Mouse (Mus musculus): Measurements from ENCODE around the gene Slc25a44.

- TF ChIP-seq CTCF (IDR thresholded peaks at IDR 0.05; ENCODE audit: insufficient read depth, low read depth, low read length) (no peak), POLR2A (IDR thresholded peaks at IDR 0.05; ENCODE audit: insufficient read depth, low read depth, low read length) (no peak)
Observed at GRCm38 (mm10) chr3:88384364-88384763, 40.6 kb downstream of the Slc25a44 start, which contains the start of gene Bglap.

All from olfactory bulb, adult 2 months (tissue).